Mouse (Mus musculus) hindbrain, postnatal 0 days (tissue): ENCODE measurements around the gene Itgae. TPM values are rescaled to one million over a fixed set of nuclear protein-coding genes. Genes with fewer than 3 reads are reported as not detected.
"Not testable (repeated sequence)": the region's sequence is repeated elsewhere in the genome, so short reads cannot be mapped to it uniquely, and the experiment has no call there.

Experiments used
- ATAC-seq: fragments of 200-750 bp; cut with Nextera tagmentation; 2 replicates; pipeline ENCODE4 v1.8.0; 2017; ENCODE audit warnings: mild to moderate bottlenecking, moderate TSS enrichment, moderate library complexity
- DNase-seq: peaks from one replicate; pipeline ENCODE4 v3.0.0-alpha.2; 2015; ENCODE audit warnings: low spot score
- H3K27ac ChIP-seq: fragments of 300-500 bp; sonication (generic); 2 replicates; pipeline ENCODE4 v1.5.1; 2014; ENCODE audit warnings: mild to moderate bottlenecking
- H3K27me3 ChIP-seq: fragments of 300-500 bp; sonication (generic); 2 replicates; pipeline ENCODE4 v1.6.1; 2014; ENCODE audit warnings: low read length, mixed read lengths; ENCODE audit not compliant: insufficient read depth
- H3K36me3 ChIP-seq: fragments of 300-500 bp; sonication (generic); 2 replicates; pipeline ENCODE4 v1.6.1; 2014; ENCODE audit warnings: low read length, mixed read lengths; ENCODE audit not compliant: insufficient read depth
- H3K4me1 ChIP-seq: fragments of 300-500 bp; sonication (generic); 2 replicates; pipeline ENCODE4 v1.6.1; 2014; ENCODE audit warnings: antibody characterized with exemption, low read length, mixed read lengths; ENCODE audit not compliant: insufficient read depth
- H3K4me2 ChIP-seq: fragments of 300-500 bp; sonication (generic); 2 replicates; pipeline ENCODE4 v1.6.1; 2014; ENCODE audit warnings: low read depth, mild to moderate bottlenecking, low read length, moderate library complexity, mixed read lengths
- H3K4me3 ChIP-seq: fragments of 300-500 bp; sonication (generic); 2 replicates; pipeline ENCODE4 v1.5.1; 2014; ENCODE audit warnings: low read length
- H3K9ac ChIP-seq: fragments of 300-500 bp; sonication (generic); replicated peaks from 2 replicates; pipeline ENCODE4 v1.6.1; 2014; ENCODE audit warnings: mild to moderate bottlenecking, low read length, moderate library complexity, mixed read lengths
- H3K9me3 ChIP-seq: fragments of 300-500 bp; sonication (generic); 2 replicates; pipeline ENCODE4 v1.6.1; 2016; ENCODE audit warnings: low read length, mixed read lengths
- CTCF ChIP-seq: IDR thresholded peaks from 2 replicates; pipeline ENCODE4 v1.5.1; 2016; ENCODE audit warnings: antibody characterized with exemption, control low read depth, low read depth
- WGBS: fragments of 180-500 bp; shearing (Covaris S2); extraction: QIAGEN DNeasy Blood & Tissue Kit; methylation state at CpG from one replicate; pipeline ENCODE4 v1.1.7; 2014; 5-methylcytosine and 5-hydroxymethylcytosine counted together
- polyA plus RNA-seq: library from polyadenylated mRNA; unstranded; fragments of >200 nt; fragmentation: Nextera tagmentation; extraction: Ambion mirVana; gene quantifications from 2 replicates; pipeline ENCODE4 v1.2.1, GENCODE M21; 2015
- total RNA-seq: library from RNA; depleted of rRNA; stranded (reverse); fragments of >200 nt; gene quantifications from 2 replicates; pipeline ENCODE4 v1.2.3, GENCODE M21; 2014

Itgae gene
- total and polyA plus RNA-seq, 2 experiments from 2014 or later = 0.16 to 0.31 TPM

DNA sequence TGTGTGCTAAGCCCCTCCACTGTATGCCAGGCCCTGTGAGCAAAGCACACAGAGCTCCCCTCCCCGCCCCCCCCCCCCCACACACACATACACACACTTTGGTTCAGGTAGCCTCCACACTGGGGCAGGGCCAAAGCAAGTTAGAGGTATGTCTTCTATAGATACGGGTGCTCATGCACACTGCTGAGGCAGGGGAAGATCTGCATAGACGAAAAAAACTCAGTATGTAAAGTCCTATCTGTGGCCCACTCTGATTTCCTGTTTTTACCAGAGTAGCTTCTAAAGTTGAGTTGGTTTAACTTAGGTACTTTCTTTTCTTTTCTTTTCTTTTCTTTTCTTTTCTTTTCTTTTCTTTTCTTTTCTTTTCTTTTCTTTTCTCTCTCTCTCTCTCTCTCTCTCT, 14.9 kb downstream of the Itgae start:
- no peaks in the 10 kb centered on the region for H3K36me3 ChIP-seq
- no peak for TF ChIP-seq CTCF
- no peak overlapping the region for H3K9ac ChIP-seq
- H3K9me3 ChIP-seq = no peaks in the 10 kb centered on the region
- DNase-seq (no peak), ATAC-seq (no peak)
- no peaks in the 10 kb centered on the region for H3K27me3 ChIP-seq
- no peak overlapping the region for H3K4me3 ChIP-seq
- 61% methylated on average over 3 of the region's 3 CpGs for WGBS
- no peak overlapping the region for H3K27ac ChIP-seq
- H3K4me1 ChIP-seq = no peaks in the 10 kb centered on the region
- no peak overlapping the region for H3K4me2 ChIP-seq

DNA sequence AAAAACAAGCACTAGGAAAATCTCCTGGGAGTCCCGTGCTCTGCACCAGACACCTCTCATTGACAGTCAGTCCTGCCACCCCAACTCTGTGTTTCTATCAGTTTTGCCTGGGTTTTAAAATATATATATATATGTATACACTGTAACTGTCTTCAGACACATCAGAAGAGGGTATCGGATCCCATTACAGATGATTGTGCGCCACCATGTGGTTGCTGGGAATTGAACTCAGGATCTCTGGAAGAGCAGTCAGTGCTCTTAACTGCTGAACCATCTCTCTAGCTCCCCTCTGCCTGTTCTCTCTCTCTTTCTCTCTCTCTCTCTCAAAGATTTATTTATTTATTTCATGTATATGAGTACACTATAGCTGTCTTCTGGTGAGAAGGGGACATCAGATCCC, 17.0 kb downstream of the Itgae start:
- not testable (repeated sequence) for ATAC-seq, H3K4me2 ChIP-seq, H3K36me3 ChIP-seq, H3K27me3 ChIP-seq, H3K4me3 ChIP-seq, H3K9ac ChIP-seq, DNase-seq, H3K27ac ChIP-seq, H3K4me1 ChIP-seq, H3K9me3 ChIP-seq
- TF ChIP-seq CTCF = peak; percentile 60
- 35% methylated on average over 3 of the region's 3 CpGs for WGBS

DNA sequence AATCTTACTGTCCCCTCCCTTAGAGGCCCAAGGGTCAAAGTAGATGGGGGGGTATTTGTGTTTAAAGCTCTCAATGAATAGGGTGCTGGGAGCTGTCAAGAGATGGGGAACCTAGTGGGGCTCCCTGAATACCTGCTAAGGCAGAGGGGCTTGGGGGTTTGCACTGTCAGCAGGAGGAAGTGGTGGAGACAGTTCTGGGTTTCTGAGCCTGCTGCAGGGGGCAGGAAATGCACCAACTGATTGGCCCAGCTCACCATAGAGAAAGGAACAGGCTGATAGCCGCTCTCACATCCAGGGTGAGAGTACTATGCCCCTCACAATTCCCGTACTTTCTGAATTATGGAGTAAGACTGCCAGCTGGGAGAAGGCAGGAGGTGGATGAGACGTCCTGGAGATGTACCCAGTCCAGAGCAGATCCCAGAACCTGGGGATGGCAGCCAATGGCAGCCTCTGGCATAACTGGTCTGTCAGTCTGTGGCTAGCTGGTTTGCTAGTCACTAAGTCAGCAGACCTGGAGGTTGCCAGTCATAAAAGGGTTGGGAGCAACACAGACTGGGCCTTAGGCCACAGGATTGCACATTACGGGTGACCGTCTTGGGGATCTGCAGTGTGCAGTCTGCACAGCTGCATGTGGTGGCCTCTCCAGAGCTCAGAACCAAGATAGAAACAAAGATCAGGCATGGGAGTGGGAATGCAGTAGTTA, 18.0 kb downstream of the Itgae start:
- Histone ChIP-seq H3K27ac (no peak overlapping the region), H3K9me3 (no peaks in the 10 kb centered on the region), H3K4me2 (no peak overlapping the region), H3K27me3 (no peaks in the 10 kb centered on the region), H3K36me3 (no peaks in the 10 kb centered on the region), H3K4me1 (no peaks in the 10 kb centered on the region), H3K4me3 (no peak overlapping the region), H3K9ac (no peak overlapping the region)
- no peak for DNase-seq
- 72% methylated on average over 5 of the region's 5 CpGs for WGBS
- no peak for ATAC-seq
- no peak for TF ChIP-seq CTCF

DNA sequence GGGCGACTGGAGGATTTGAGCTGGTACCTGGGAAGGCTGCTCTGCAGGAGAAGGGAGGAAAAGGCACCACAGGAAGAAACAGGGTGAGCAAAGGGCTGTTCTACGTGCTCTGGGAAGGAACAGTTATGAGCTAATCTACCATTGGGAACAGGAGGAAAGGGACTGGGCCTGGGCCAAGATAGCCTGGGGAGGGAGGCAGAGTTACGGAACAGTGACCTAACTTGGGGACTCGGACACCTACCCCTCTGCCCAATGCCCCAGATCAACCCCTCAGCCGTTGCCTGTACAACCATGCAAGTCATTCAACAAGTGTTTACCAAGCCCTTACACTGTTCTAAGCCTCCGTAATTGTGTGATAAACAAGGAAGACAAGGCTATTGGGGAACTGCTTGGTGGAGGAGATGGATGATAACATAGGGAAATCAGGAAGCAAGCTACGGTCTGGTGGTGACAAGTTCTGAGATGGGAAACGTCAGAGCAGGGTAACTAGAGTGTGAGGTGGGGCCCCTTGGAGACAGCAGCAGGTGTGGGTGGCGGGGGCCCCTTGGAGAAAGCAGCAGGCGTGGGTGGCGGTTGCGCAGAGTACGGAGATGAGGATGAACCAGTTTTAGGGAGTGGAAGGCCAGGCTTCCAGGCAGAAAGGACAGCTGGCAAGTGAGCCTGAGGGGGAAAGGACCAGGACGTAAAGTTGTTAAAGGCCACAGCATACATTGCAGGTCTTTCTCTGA, 18.7 kb downstream of the Itgae start:
- DNase-seq (no peak), ATAC-seq (no peak)
- H3K4me2 ChIP-seq = no peak overlapping the region
- no peaks in the 10 kb centered on the region for H3K36me3 ChIP-seq
- H3K27me3 ChIP-seq = no peaks in the 10 kb centered on the region
- H3K4me1 ChIP-seq = no peaks in the 10 kb centered on the region
- H3K27ac ChIP-seq = no peak overlapping the region
- TF ChIP-seq CTCF = no peak
- H3K9ac ChIP-seq = no peak overlapping the region
- H3K9me3 ChIP-seq = no peaks in the 10 kb centered on the region
- no peak overlapping the region for H3K4me3 ChIP-seq
- 82% methylated on average over 14 of the region's 14 CpGs for WGBS

DNA sequence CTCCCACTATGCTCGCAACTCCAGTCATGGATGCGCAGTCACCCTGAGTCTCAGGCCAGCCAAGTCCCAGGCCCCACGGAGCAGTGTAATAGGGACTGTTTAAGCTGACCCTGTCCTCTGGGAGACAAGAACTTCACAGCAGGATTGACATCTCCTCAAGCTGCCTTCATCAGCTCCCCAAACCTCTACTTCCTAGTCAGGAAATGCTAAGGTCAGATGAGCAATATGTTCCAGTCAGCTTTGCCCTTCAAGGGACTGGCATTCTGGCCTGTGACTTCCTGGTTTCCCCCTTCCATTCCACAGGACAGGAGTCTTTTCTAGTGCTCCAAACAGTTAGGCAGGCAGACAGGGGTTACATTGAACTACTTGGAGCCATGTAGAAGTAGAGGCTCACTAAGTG, 19.6 kb downstream of the Itgae start:
- H3K9me3 ChIP-seq = no peaks in the 10 kb centered on the region
- no peak overlapping the region for H3K9ac ChIP-seq
- no peak overlapping the region for H3K4me3 ChIP-seq
- no peak for TF ChIP-seq CTCF
- no peaks in the 10 kb centered on the region for H3K36me3 ChIP-seq
- no peaks in the 10 kb centered on the region for H3K27me3 ChIP-seq
- no peak for ATAC-seq
- no peak for DNase-seq
- H3K4me2 ChIP-seq = no peak overlapping the region
- WGBS = 80% methylated on average over 3 of the region's 3 CpGs
- H3K4me1 ChIP-seq = no peaks in the 10 kb centered on the region
- no peak overlapping the region for H3K27ac ChIP-seq

DNA sequence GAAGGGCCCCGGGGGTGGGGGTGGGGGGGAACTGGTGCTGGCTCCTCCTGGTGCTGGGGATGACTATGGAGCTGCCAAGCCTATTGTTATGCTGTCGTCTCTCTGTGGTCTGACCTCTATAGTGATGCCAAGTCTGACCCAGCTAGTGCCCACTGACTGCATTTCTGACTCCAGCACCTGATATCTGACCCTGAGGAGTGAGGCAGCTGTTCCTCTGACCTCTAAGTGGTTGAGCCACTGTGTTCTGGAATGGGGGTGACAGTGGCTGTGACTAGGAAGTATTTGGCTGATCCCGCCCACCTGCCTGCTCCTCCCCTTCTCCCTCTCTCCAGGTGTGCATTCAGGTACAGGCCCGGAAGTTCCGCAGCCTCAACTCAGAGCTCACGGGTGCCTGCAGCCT, 21.0 kb downstream of the Itgae start:
- Histone ChIP-seq H3K9ac (no peak overlapping the region), H3K9me3 (no peaks in the 10 kb centered on the region), H3K4me2 (no peak overlapping the region), H3K36me3 (no peaks in the 10 kb centered on the region), H3K27me3 (no peaks in the 10 kb centered on the region), H3K4me1 (no peaks in the 10 kb centered on the region), H3K4me3 (no peak overlapping the region), H3K27ac (no peak overlapping the region)
- DNase-seq (no peak), ATAC-seq (no peak)
- no peak for TF ChIP-seq CTCF
- 64% methylated on average over 6 of the region's 6 CpGs for WGBS

DNA sequence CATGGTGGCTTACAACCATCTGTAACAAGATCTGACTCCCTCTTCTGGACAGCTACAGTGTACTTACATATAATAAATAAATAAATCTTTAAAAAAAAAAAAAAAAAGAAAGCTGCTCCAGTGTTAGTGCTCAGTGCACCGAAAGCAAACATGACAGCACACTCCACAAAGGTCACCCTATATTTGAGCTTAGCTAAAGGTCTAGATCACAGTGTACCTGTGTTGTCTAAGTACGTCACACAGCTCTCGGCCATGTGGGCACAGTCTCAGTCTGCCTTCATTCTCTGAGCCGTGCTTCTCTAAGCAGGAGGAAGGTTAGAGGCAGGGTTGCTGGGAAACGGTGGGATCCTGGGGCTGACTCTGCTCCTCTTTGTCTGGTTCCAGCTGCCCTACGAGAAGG, 36.1 kb downstream of the Itgae start:
- no peaks in the 10 kb centered on the region for H3K36me3 ChIP-seq
- ATAC-seq (no peak), DNase-seq (no peak)
- H3K27ac ChIP-seq = no peak overlapping the region
- no peaks in the 10 kb centered on the region for H3K4me1 ChIP-seq
- no peak overlapping the region for H3K4me2 ChIP-seq
- 74% methylated on average over 6 of the region's 6 CpGs for WGBS
- H3K27me3 ChIP-seq = no peaks in the 10 kb centered on the region
- no peak overlapping the region for H3K4me3 ChIP-seq
- TF ChIP-seq CTCF = no peak
- H3K9me3 ChIP-seq = no peaks in the 10 kb centered on the region
- no peak overlapping the region for H3K9ac ChIP-seq
